Mouse (Mus musculus) heart, embryonic 10.5 days (tissue): ENCODE measurements around the gene Ifi44. TPM values are rescaled to one million over a fixed set of nuclear protein-coding genes. Genes with fewer than 3 reads are reported as not detected.

ENCODE experiments used
- DNase-seq: peaks from one replicate; pipeline ENCODE4 v3.0.0-alpha.2; 2017; ENCODE audit warnings: low spot score
- H3K27ac ChIP-seq: fragments of 300-500 bp; sonication (generic); 2 replicates; pipeline ENCODE4 v1.5.1; 2016; ENCODE audit warnings: mild to moderate bottlenecking
- H3K27me3 ChIP-seq: fragments of 300-500 bp; sonication (generic); 2 replicates; pipeline ENCODE4 v1.6.1; 2016; ENCODE audit warnings: mild to moderate bottlenecking; ENCODE audit not compliant: poor library complexity, insufficient read depth, severe bottlenecking
- H3K36me3 ChIP-seq: fragments of 300-500 bp; sonication (generic); 2 replicates; pipeline ENCODE4 v1.6.1; 2016; ENCODE audit warnings: mild to moderate bottlenecking, moderate library complexity
- H3K4me1 ChIP-seq: fragments of 300-500 bp; sonication (generic); 2 replicates; pipeline ENCODE4 v1.6.1; 2016; ENCODE audit warnings: mild to moderate bottlenecking
- H3K4me3 ChIP-seq: fragments of 300-500 bp; sonication (generic); 2 replicates; pipeline ENCODE4 v1.5.1; 2016; ENCODE audit warnings: mild to moderate bottlenecking, moderate library complexity
- H3K9me3 ChIP-seq: fragments of 300-500 bp; sonication (generic); 2 replicates; pipeline ENCODE4 v1.6.1; 2016; ENCODE audit warnings: mild to moderate bottlenecking, moderate library complexity
- WGBS: fragments of 180-500 bp; shearing (Covaris S2); methylation state at CpG from one replicate; pipeline ENCODE4 v1.1.7; 2016; 5-methylcytosine and 5-hydroxymethylcytosine counted together
- polyA plus RNA-seq: library from polyadenylated mRNA; unstranded; fragments of >200 nt; fragmentation: Nextera tagmentation; extraction: Ambion mirVana; gene quantifications from 2 replicates; pipeline ENCODE4 v1.2.1, GENCODE M21; 2016

Gene Ifi44
- 0.11 TPM in 1 of 2 replicates, not detected in the other for polyA plus RNA-seq

- no peak within 1 kb of the TSS for H3K27ac ChIP-seq
- no peak for DNase-seq
- no peaks in the 10 kb centered on the region for H3K27me3 ChIP-seq
- no peaks in the 10 kb centered on the region for H3K9me3 ChIP-seq
- no peaks in the 10 kb centered on the region for H3K4me1 ChIP-seq
- no peaks in the 10 kb centered on the region for H3K36me3 ChIP-seq
- no peak within 1 kb of the TSS for H3K4me3 ChIP-seq
- 76% methylated on average over 7 of the region's 7 CpGs for WGBS
Observed at GRCm38 (mm10) chr3:151749737-151750136, at the start of gene Ifi44. Gene Ifi44 (minus strand): TSS chr3:151749960.

DNA sequence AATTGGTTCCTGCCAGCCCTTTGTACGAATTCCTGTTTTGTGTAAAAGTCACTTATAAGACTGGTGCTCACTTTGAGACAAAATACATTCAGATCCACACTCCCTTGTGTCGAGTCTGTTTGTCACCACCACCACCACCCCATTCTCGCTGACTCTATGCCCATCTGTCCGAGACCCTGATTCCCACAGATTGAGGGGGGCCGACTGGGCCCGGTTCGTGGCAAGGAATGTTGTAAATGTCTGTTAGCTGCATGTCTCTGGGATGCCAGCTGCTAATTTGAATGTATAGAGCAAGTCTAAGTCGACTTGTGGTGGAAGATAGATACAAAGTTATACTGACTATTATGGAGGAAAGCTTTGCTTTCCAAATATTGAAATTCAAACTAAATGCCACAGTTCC is 38.9 kb upstream of the Ifi44 start:
- Histone ChIP-seq H3K27me3 (no peaks in the 10 kb centered on the region), H3K4me1 (no peaks in the 10 kb centered on the region), H3K27ac (no peak overlapping the region), H3K36me3 (no peaks in the 10 kb centered on the region), H3K4me3 (no peak overlapping the region), H3K9me3 (no peaks in the 10 kb centered on the region)
- 80% methylated on average over 8 of the region's 8 CpGs for WGBS
- no peak for DNase-seq

- H3K36me3 ChIP-seq = no peaks in the 10 kb centered on the region
- no peaks in the 10 kb centered on the region for H3K9me3 ChIP-seq
- WGBS = 66% methylated on average over 4 of the region's 4 CpGs
- H3K4me1 ChIP-seq = no peaks in the 10 kb centered on the region
- no peak for DNase-seq
- H3K27ac ChIP-seq = no peak overlapping the region
- no peaks in the 10 kb centered on the region for H3K27me3 ChIP-seq
- no peak overlapping the region for H3K4me3 ChIP-seq
Observed at GRCm38 (mm10) chr3:151775089-151775488, 25.3 kb upstream of the Ifi44 start.

- no peaks in the 10 kb centered on the region for H3K36me3 ChIP-seq
- no peaks in the 10 kb centered on the region for H3K9me3 ChIP-seq
- 61% methylated on average over 3 of the region's 3 CpGs for WGBS
- H3K4me1 ChIP-seq = no peaks in the 10 kb centered on the region
- no peaks in the 10 kb centered on the region for H3K27me3 ChIP-seq
- H3K4me3 ChIP-seq = no peak overlapping the region
- H3K27ac ChIP-seq = no peak overlapping the region
- DNase-seq = no peak
Observed at GRCm38 (mm10) chr3:151771074-151771473, 21.3 kb upstream of the Ifi44 start.

GRCm38 (mm10) chr3:151748514-151748913 is 1.2 kb downstream of the Ifi44 start:
- no peaks in the 10 kb centered on the region for H3K36me3 ChIP-seq
- no peak overlapping the region for H3K4me3 ChIP-seq
- no peaks in the 10 kb centered on the region for H3K4me1 ChIP-seq
- no peaks in the 10 kb centered on the region for H3K9me3 ChIP-seq
- no peak for DNase-seq
- no peaks in the 10 kb centered on the region for H3K27me3 ChIP-seq
- WGBS = 79% methylated on average over 1 of the region's 1 CpGs
- H3K27ac ChIP-seq = no peak overlapping the region

DNA sequence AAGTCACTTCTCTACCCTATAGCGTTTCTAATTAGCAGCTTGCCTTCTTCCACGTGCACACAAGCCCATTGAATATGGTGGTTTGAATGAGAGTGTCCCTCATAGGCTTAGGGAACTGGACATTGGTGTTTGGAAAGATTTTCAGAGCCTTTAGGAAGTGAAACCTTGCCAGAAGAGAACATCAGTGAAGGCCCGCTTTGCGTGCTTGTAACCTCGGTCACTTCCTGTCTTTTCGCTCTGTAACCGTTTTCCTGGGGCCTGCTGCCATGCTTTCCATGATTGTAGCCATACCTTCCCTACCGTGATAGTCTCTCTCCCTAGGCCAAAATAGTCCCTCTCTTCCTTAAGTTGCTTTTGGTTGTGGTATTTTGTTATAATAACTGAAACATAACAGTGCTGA is 3.7 kb downstream of the Ifi44 start:
- 79% methylated on average over 8 of the region's 8 CpGs for WGBS

DNA sequence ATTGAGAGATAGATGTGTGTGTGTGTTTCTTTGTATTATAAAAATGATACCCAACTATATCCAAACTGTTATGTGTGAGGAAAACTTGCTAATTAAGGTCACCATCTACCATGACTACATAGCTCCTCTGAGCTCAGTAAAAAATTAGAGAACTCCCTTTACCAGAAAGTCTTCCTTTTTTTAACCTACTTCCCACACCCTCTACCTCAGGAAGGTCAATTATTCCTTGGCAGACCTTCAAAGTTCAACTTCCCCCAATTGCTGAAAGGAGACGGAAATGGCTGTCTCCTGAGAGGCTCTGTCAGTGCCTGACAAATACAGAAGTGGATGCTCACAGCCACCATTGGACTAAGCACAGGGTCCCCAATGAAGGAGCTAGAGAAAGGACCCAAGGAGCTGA is 7.5 kb downstream of the Ifi44 start:
- WGBS = 59% methylated on average over 1 of the region's 1 CpGs
- H3K4me3 ChIP-seq = no peak overlapping the region
- no peaks in the 10 kb centered on the region for H3K27me3 ChIP-seq
- no peaks in the 10 kb centered on the region for H3K4me1 ChIP-seq
- H3K27ac ChIP-seq = no peak overlapping the region
- no peaks in the 10 kb centered on the region for H3K9me3 ChIP-seq
- H3K36me3 ChIP-seq = no peaks in the 10 kb centered on the region
- no peak for DNase-seq

More for the DNA sequence above, 3.7 kb downstream of the Ifi44 start:
- Histone ChIP-seq H3K9me3 (no peaks in the 10 kb centered on the region), H3K36me3 (no peaks in the 10 kb centered on the region), H3K4me1 (no peaks in the 10 kb centered on the region), H3K27ac (no peak overlapping the region), H3K4me3 (no peak overlapping the region), H3K27me3 (no peaks in the 10 kb centered on the region)
- no peak for DNase-seq

DNA sequence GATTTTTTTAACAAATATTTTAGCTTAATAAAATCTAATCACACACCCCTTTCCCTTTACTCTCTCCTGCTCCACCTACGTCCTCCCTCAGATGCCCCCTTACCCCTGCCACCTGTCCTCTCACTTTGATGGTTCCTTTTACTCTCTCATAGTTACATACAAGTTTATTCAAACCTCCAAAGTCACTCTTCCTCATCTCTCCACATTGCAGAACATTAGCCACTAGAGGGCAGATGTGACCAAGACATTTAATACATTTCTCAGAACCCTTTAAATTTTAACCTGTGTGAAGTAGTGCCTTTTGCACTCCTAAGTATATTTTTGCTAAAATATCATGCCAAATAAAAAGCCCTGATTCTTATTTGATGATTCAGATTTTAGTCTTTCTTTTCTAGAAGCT is 33.5 kb downstream of the Ifi44 start:
- Histone ChIP-seq H3K36me3 (no peaks in the 10 kb centered on the region), H3K4me3 (no peak overlapping the region), H3K27ac (no peak overlapping the region), H3K4me1 (no peaks in the 10 kb centered on the region), H3K9me3 (no peaks in the 10 kb centered on the region), H3K27me3 (no peaks in the 10 kb centered on the region)
- no peak for DNase-seq
- 42% methylated on average over 1 of the region's 1 CpGs for WGBS

GRCm38 (mm10) chr3:151707335-151707734 is 42.4 kb downstream of the Ifi44 start:
- 92% methylated on average over 4 of the region's 4 CpGs for WGBS
- DNase-seq = no peak
- H3K4me3 ChIP-seq = no peak overlapping the region
- H3K27me3 ChIP-seq = no peaks in the 10 kb centered on the region
- no peaks in the 10 kb centered on the region for H3K9me3 ChIP-seq
- no peaks in the 10 kb centered on the region for H3K4me1 ChIP-seq
- H3K27ac ChIP-seq = no peak overlapping the region
- no peaks in the 10 kb centered on the region for H3K36me3 ChIP-seq

Other genes starting within 250 kb of the Ifi44 start
- gene Ifi44l, start 12.9 kb upstream of the Ifi44 start, polyA plus RNA-seq = not detected in 2 replicates
- 1.1 and 1.2 TPM in 2 replicates for gene Ptgfr, start 87.7 kb upstream of the Ifi44 start, polyA plus RNA-seq